In genomic region chr11:6174719-6175118, GRCm38 (mm10) we compare ENCODE assay signal across 12 mouse cellular contexts. TPM values are rescaled to one million over a fixed set of nuclear protein-coding genes. Genes with fewer than 3 reads are reported as not detected.
DNase-seq lines count a peak whose midpoint lies in the region; ATAC-seq and TF ChIP-seq lines count a peak whose summit lies in the region.
"Had no signal": no experiment of that assay in that cellular context is flagged by ENCODE, and none has a peak within 500 bp of the region (broad histone marks: within the 10 kb centered on the region; RNA-seq: fewer than 3 reads in every experiment).

No protein-coding gene starts in this region.

- H3K9me3 ChIP-seq in heart, embryonic 10.5 days, result no peaks in the 10 kb centered on the region
- no peaks in the 10 kb centered on the region for H3K9me3 ChIP-seq in forebrain, embryonic 13.5 days (replicated peaks)
- H3K9me3 ChIP-seq: embryonic facial prominence, embryonic 13.5 days had no signal

- no peak for TF ChIP-seq CTCF in layer of hippocampus, adult 2 months (conservative IDR thresholded peaks at IDR 0.05)

- no peak for DNase-seq in layer of hippocampus, adult 2 months (ENCODE audit: low spot score in 2 of 2)
- DNase-seq in layer of hippocampus, adult 18-20 months (ENCODE audit: low spot score in 2 of 2), result no peak
- peak; percentile 51 for DNase-seq in adipocyte (ENCODE audit: low spot score)
- no peak for DNase-seq in heart, embryonic 10.5 days (ENCODE audit: low spot score)
- DNase-seq in lung, postnatal 14 days, result peak; percentile 35
- DNase-seq in embryo, embryonic 9.5 days (ENCODE audit: extremely low spot score), result no peak
- DNase-seq in cerebellum, adult 11-12 months, result no peak
- DNase-seq: kidney, adult 9 months had no signal

- WGBS in heart, embryonic 10.5 days, result 31% methylated on average over 7 of the region's 7 CpGs
- 86% methylated on average over 7 of the region's 7 CpGs for WGBS in forebrain, embryonic 13.5 days

- peaks cover 29% of the 10 kb centered on the region for H3K4me1 ChIP-seq in heart, embryonic 10.5 days
- peaks cover 26% of the 10 kb centered on the region for H3K4me1 ChIP-seq in forebrain, embryonic 13.5 days

- H3K27ac ChIP-seq in layer of hippocampus, adult 2 months, result peak overlapping the region; percentile 67
- H3K27ac ChIP-seq in heart, embryonic 10.5 days, result peak overlapping the region; percentile 62; the same call in 1 of the 2 replicates
- H3K27ac ChIP-seq in forebrain, embryonic 13.5 days, result no peak overlapping the region
- H3K27ac ChIP-seq: embryonic facial prominence, embryonic 13.5 days; macrophage had no signal

- no peak overlapping the region for H3K9ac ChIP-seq in forebrain, embryonic 13.5 days
- H3K9ac ChIP-seq: embryonic facial prominence, embryonic 13.5 days had no signal

- H3K4me2 ChIP-seq in forebrain, embryonic 13.5 days, result no peak overlapping the region
- H3K4me2 ChIP-seq: embryonic facial prominence, embryonic 13.5 days had no signal

- no peak for ATAC-seq in forebrain, embryonic 13.5 days

- H3K4me3 ChIP-seq in layer of hippocampus, adult 2 months, result no peak overlapping the region
- H3K4me3 ChIP-seq in heart, embryonic 10.5 days, result no peak overlapping the region
- H3K4me3 ChIP-seq in forebrain, embryonic 13.5 days, result no peak overlapping the region
- H3K4me3 ChIP-seq: embryonic facial prominence, embryonic 13.5 days had no signal

- no peaks in the 10 kb centered on the region for H3K27me3 ChIP-seq in heart, embryonic 10.5 days (ENCODE audit: insufficient read depth, poor library complexity, severe bottlenecking)
- no peaks in the 10 kb centered on the region for H3K27me3 ChIP-seq in forebrain, embryonic 13.5 days
- H3K27me3 ChIP-seq: embryonic facial prominence, embryonic 13.5 days had no signal

- H3K36me3 ChIP-seq in heart, embryonic 10.5 days, result no peaks in the 10 kb centered on the region
- H3K36me3 ChIP-seq in forebrain, embryonic 13.5 days (ENCODE audit: poor library complexity, severe bottlenecking), result no peaks in the 10 kb centered on the region
- H3K36me3 ChIP-seq: embryonic facial prominence, embryonic 13.5 days had no signal

RNA-seq across cellular contexts. Expression of gene A730071L15Rik, which starts 25.1 kb away (rescaled TPM):
- total RNA-seq in layer of hippocampus, adult 2 months (2021), result under 1 TPM in 1 of 2 experiments, not detected in 1; 0.31 TPM
- not detected for total RNA-seq in layer of hippocampus, adult 18-20 months (2021)
- polyA plus RNA-seq in heart, embryonic 10.5 days (2016; fragmentation: Nextera tagmentation; extraction: Ambion mirVana), result 0.14 and 0.43 TPM in 2 replicates
- 0.69 and 0.79 TPM in 2 replicates for polyA plus RNA-seq in forebrain, embryonic 13.5 days (2015; fragmentation: Nextera tagmentation; extraction: Ambion mirVana)
- polyA plus RNA-seq: macrophage; small intestine, adult 2 months had no signal

RNA-seq across cellular contexts. Expression of gene Nudcd3, which starts 25.5 kb away (rescaled TPM):
- total RNA-seq in layer of hippocampus, adult 2 months (2021), result 100 to 1,000 TPM; 117 to 118 TPM
- total RNA-seq in layer of hippocampus, adult 18-20 months (2021), result 100 to 1,000 TPM; 118 to 121 TPM
- 37.1 and 37.4 TPM in 2 replicates for polyA plus RNA-seq in heart, embryonic 10.5 days (2016; fragmentation: Nextera tagmentation; extraction: Ambion mirVana)
- 57.0 and 65.3 TPM in 2 replicates for polyA plus RNA-seq in forebrain, embryonic 13.5 days (2015; fragmentation: Nextera tagmentation; extraction: Ambion mirVana)

RNA-seq across cellular contexts. Expression of gene Npc1l1, which starts 55.2 kb away (rescaled TPM):
- total RNA-seq in layer of hippocampus, adult 2 months (2021), result under 1 TPM; 0.27 to 0.51 TPM
- under 1 TPM; 0.20 to 0.32 TPM for total RNA-seq in layer of hippocampus, adult 18-20 months (2021)
- polyA plus RNA-seq in heart, embryonic 10.5 days (2016; fragmentation: Nextera tagmentation; extraction: Ambion mirVana), result 0.06 TPM in 1 of 2 replicates, not detected in the other
- polyA plus RNA-seq in forebrain, embryonic 13.5 days (2015; fragmentation: Nextera tagmentation; extraction: Ambion mirVana), result 0.04 and 0.05 TPM in 2 replicates

Comparison
In these comparisons a context has a peak if more than half of its experiments do, and no peak if none do; other contexts are left out.
1. DNase-seq: peak in adipocyte (single experiment) and lung, postnatal 14 days (single experiment); none in layer of hippocampus, adult 2 months (0 of 2), layer of hippocampus, adult 18-20 months (0 of 2), heart, embryonic 10.5 days (single experiment), embryo, embryonic 9.5 days (single experiment) and cerebellum, adult 11-12 months (single experiment).